Mouse (Mus musculus): ENCODE results near the gene Trim14. TPM values are rescaled to one million over a fixed set of nuclear protein-coding genes. Genes with fewer than 3 reads are reported as not detected.

The Trim14 gene
- total and polyA plus RNA-seq, 3 experiments: 18.2 to 25.9 (median 18.7) TPM

GRCm38 (mm10) chr4:46569671-46570070, 33.7 kb upstream of the Trim14 start:
- DNase-seq (ENCODE audit: low spot score) (no peak), ATAC-seq (ENCODE audit: extremely low read depth, insufficient number of reproducible peaks, low FRiP score, poor library complexity, severe bottlenecking) (no peak)
- Histone ChIP-seq H3K27me3 (ENCODE audit: insufficient read depth, low read length) (no peaks in the 10 kb centered on the region), H3K4me1 (ENCODE audit: insufficient read depth, low read depth, low read length) (peaks cover 87% of the 10 kb centered on the region), H3K9me3 (replicated peaks) (peaks cover 7% of the 10 kb centered on the region), H3K36me3 (replicated peaks) (peaks cover 89% of the 10 kb centered on the region), H3K4me3 (ENCODE audit: low read depth, low read length) (no peak overlapping the region; the same call in 1 of the 2 replicates)
- no peak for TF ChIP-seq GATA1 (IDR thresholded peaks at IDR 0.05; ENCODE audit: borderline replicate concordance, low read length)

GRCm38 (mm10) chr4:46568169-46568568, 32.2 kb upstream of the Trim14 start:
- H3K4me3 ChIP-seq (ENCODE audit: low read depth, low read length): 0 out of 2 replicates have a peak overlapping the region, but pooled peaks have one; percentile 24
- H3K27me3 ChIP-seq (ENCODE audit: insufficient read depth, low read length): no peaks in the 10 kb centered on the region
- H3K36me3 ChIP-seq (replicated peaks): peaks cover 89% of the 10 kb centered on the region
- TF ChIP-seq GATA2 (IDR thresholded peaks at IDR 0.05; ENCODE audit: borderline replicate concordance, low read depth, low read length) (no peak), POLR2AphosphoS5 (IDR thresholded peaks at IDR 0.05; ENCODE audit: insufficient replicate concordance, low read depth, low read length) (no peak), CTCF (IDR thresholded peaks at IDR 0.05; ENCODE audit: low read depth, low read length) (no peak), GATA1 (IDR thresholded peaks at IDR 0.05; ENCODE audit: borderline replicate concordance, low read length) (no peak), TAL1 (conservative IDR thresholded peaks at IDR 0.05; ENCODE audit: low read depth, low read length) (no peak)
- no peak for DNase-seq (ENCODE audit: low spot score)
- peaks cover 7% of the 10 kb centered on the region for H3K9me3 ChIP-seq (replicated peaks)
- ATAC-seq (ENCODE audit: extremely low read depth, insufficient number of reproducible peaks, low FRiP score, poor library complexity, severe bottlenecking): no peak
- peaks cover 87% of the 10 kb centered on the region for H3K4me1 ChIP-seq (ENCODE audit: insufficient read depth, low read depth, low read length)

GRCm38 (mm10) chr4:46566931-46567671, 31.2 kb upstream of the Trim14 start:
- ATAC-seq (ENCODE audit: extremely low read depth, insufficient number of reproducible peaks, low FRiP score, poor library complexity, severe bottlenecking) (no peak), DNase-seq (ENCODE audit: low spot score) (no peak)
- H3K4me1 ChIP-seq (ENCODE audit: insufficient read depth, low read depth, low read length): peaks cover 91% of the 10 kb centered on the region

GRCm38 (mm10) chr4:46565393-46565955, 29.5 kb upstream of the Trim14 start:
- Histone ChIP-seq H3K27me3 (ENCODE audit: insufficient read depth, low read length) (no peaks in the 10 kb centered on the region), H3K9me3 (replicated peaks) (no peaks in the 10 kb centered on the region), H3K36me3 (replicated peaks) (peaks cover 92% of the 10 kb centered on the region), H3K4me1 (ENCODE audit: insufficient read depth, low read depth, low read length) (peaks cover 91% of the 10 kb centered on the region), H3K4me3 (ENCODE audit: low read depth, low read length) (no peak overlapping the region)
- no peak for ATAC-seq (ENCODE audit: extremely low read depth, insufficient number of reproducible peaks, low FRiP score, poor library complexity, severe bottlenecking)
- TF ChIP-seq GATA1 (IDR thresholded peaks at IDR 0.05; ENCODE audit: borderline replicate concordance, low read length): no peak
- no peak for TF ChIP-seq GATA2 (IDR thresholded peaks at IDR 0.05; ENCODE audit: borderline replicate concordance, low read depth, low read length)
- TF ChIP-seq TAL1 (conservative IDR thresholded peaks at IDR 0.05; ENCODE audit: low read depth, low read length): no peak
- no peak for TF ChIP-seq CTCF (IDR thresholded peaks at IDR 0.05; ENCODE audit: low read depth, low read length)
- no peak for TF ChIP-seq POLR2AphosphoS5 (IDR thresholded peaks at IDR 0.05; ENCODE audit: insufficient replicate concordance, low read depth, low read length)
- no peak for DNase-seq (ENCODE audit: low spot score)

More at GRCm38 (mm10) chr4:46566931-46567671, 31.2 kb upstream of the Trim14 start:
- Histone ChIP-seq H3K36me3 (replicated peaks) (peaks cover 90% of the 10 kb centered on the region), H3K27me3 (ENCODE audit: insufficient read depth, low read length) (no peaks in the 10 kb centered on the region), H3K9me3 (replicated peaks) (peaks cover 5% of the 10 kb centered on the region), H3K4me3 (ENCODE audit: low read depth, low read length) (no peak overlapping the region)
- TF ChIP-seq TAL1 (conservative IDR thresholded peaks at IDR 0.05; ENCODE audit: low read depth, low read length): no peak
- TF ChIP-seq POLR2AphosphoS5 (IDR thresholded peaks at IDR 0.05; ENCODE audit: insufficient replicate concordance, low read depth, low read length): no peak
- TF ChIP-seq CTCF (IDR thresholded peaks at IDR 0.05; ENCODE audit: low read depth, low read length): no peak
- no peak for TF ChIP-seq GATA1 (IDR thresholded peaks at IDR 0.05; ENCODE audit: borderline replicate concordance, low read length)
- TF ChIP-seq GATA2 (IDR thresholded peaks at IDR 0.05; ENCODE audit: borderline replicate concordance, low read depth, low read length): no peak

GRCm38 (mm10) chr4:46564247-46564646, 28.3 kb upstream of the Trim14 start:
- H3K27me3 ChIP-seq (ENCODE audit: insufficient read depth, low read length): no peaks in the 10 kb centered on the region
- H3K36me3 ChIP-seq (replicated peaks): peaks cover 93% of the 10 kb centered on the region
- no peak for TF ChIP-seq TAL1 (conservative IDR thresholded peaks at IDR 0.05; ENCODE audit: low read depth, low read length)
- no peak for TF ChIP-seq GATA1 (IDR thresholded peaks at IDR 0.05; ENCODE audit: borderline replicate concordance, low read length)
- DNase-seq (ENCODE audit: low spot score) (no peak), ATAC-seq (ENCODE audit: extremely low read depth, insufficient number of reproducible peaks, low FRiP score, poor library complexity, severe bottlenecking) (no peak)
- peaks cover 92% of the 10 kb centered on the region for H3K4me1 ChIP-seq (ENCODE audit: insufficient read depth, low read depth, low read length)
- peak overlapping the region; percentile 64; the same call in 1 of the 2 replicates for H3K4me3 ChIP-seq (ENCODE audit: low read depth, low read length)
- no peaks in the 10 kb centered on the region for H3K9me3 ChIP-seq (replicated peaks)

- peaks cover 92% of the 10 kb centered on the region for H3K4me1 ChIP-seq (ENCODE audit: insufficient read depth, low read depth, low read length)
- H3K4me3 ChIP-seq (ENCODE audit: low read depth, low read length): peak overlapping the region; percentile 64; the same call in 1 of the 2 replicates
- H3K27me3 ChIP-seq (ENCODE audit: insufficient read depth, low read length): no peaks in the 10 kb centered on the region
- peaks cover 93% of the 10 kb centered on the region for H3K36me3 ChIP-seq (replicated peaks)
- TF ChIP-seq CTCF (IDR thresholded peaks at IDR 0.05; ENCODE audit: low read depth, low read length) (no peak), GATA2 (IDR thresholded peaks at IDR 0.05; ENCODE audit: borderline replicate concordance, low read depth, low read length) (no peak), GATA1 (IDR thresholded peaks at IDR 0.05; ENCODE audit: borderline replicate concordance, low read length) (no peak), TAL1 (conservative IDR thresholded peaks at IDR 0.05; ENCODE audit: low read depth, low read length) (no peak; the same call in 1 of the 2 replicates), POLR2AphosphoS5 (IDR thresholded peaks at IDR 0.05; ENCODE audit: insufficient replicate concordance, low read depth, low read length) (no peak)
- DNase-seq (ENCODE audit: low spot score) (peak; percentile 89), ATAC-seq (ENCODE audit: extremely low read depth, insufficient number of reproducible peaks, low FRiP score, poor library complexity, severe bottlenecking) (peak; percentile 91)
- no peaks in the 10 kb centered on the region for H3K9me3 ChIP-seq (replicated peaks)
Observed at GRCm38 (mm10) chr4:46563847-46564246, 27.9 kb upstream of the Trim14 start.
